Mouse (Mus musculus): ENCODE results near the gene Frmpd4.

The Frmpd4 gene

GRCm38 (mm10) chrX:168577131-168577530, at the start of gene Frmpd4:
TSS of gene Frmpd4 (minus strand) at chrX:168577231.
- no peak for DNase-seq (ENCODE audit: low spot score)

- no peak for DNase-seq (ENCODE audit: low spot score)
These were observed 18.2 kb upstream of the Frmpd4 start for GRCm38 (mm10) chrX:168595193-168595592.

GRCm38 (mm10) chrX:168584303-168584702, 7.3 kb upstream of the Frmpd4 start:
- DNase-seq (ENCODE audit: low spot score), result peak; percentile 3

- no peak for DNase-seq (ENCODE audit: low spot score)
These were observed 5.2 kb downstream of the Frmpd4 start for GRCm38 (mm10) chrX:168571808-168572207.

GRCm38 (mm10) chrX:168569231-168569630, 7.8 kb downstream of the Frmpd4 start:
- DNase-seq (ENCODE audit: low spot score), result no peak

GRCm38 (mm10) chrX:168505254-168505653, 71.8 kb downstream of the Frmpd4 start:
- no peak for DNase-seq (ENCODE audit: low spot score)

- DNase-seq (ENCODE audit: low spot score), result no peak
These were observed 121.8 kb downstream of the Frmpd4 start for GRCm38 (mm10) chrX:168455233-168455632.

GRCm38 (mm10) chrX:168431206-168431605, 145.8 kb downstream of the Frmpd4 start:
- DNase-seq (ENCODE audit: low spot score), result no peak

- no peak for DNase-seq (ENCODE audit: low spot score)
These were observed 147.2 kb downstream of the Frmpd4 start for GRCm38 (mm10) chrX:168429814-168430213.

- peak; percentile 63 for DNase-seq (ENCODE audit: low spot score)
These were observed 161.6 kb downstream of the Frmpd4 start for GRCm38 (mm10) chrX:168415403-168415802.

GRCm38 (mm10) chrX:168403512-168403911, 173.5 kb downstream of the Frmpd4 start:
- DNase-seq (ENCODE audit: low spot score), result no peak

- DNase-seq (ENCODE audit: low spot score), result no peak
These were observed 226.6 kb downstream of the Frmpd4 start for GRCm38 (mm10) chrX:168350431-168350830.

- no peak for DNase-seq (ENCODE audit: low spot score)
These were observed 227.5 kb downstream of the Frmpd4 start for GRCm38 (mm10) chrX:168349320-168350225.

- no peak for DNase-seq (ENCODE audit: low spot score)
These were observed 238.8 kb downstream of the Frmpd4 start for GRCm38 (mm10) chrX:168338212-168338611.

- DNase-seq (ENCODE audit: low spot score), result no peak
These were observed 251.9 kb downstream of the Frmpd4 start for GRCm38 (mm10) chrX:168325161-168325560.

GRCm38 (mm10) chrX:168312158-168312557, 264.9 kb downstream of the Frmpd4 start:
- no peak for DNase-seq (ENCODE audit: low spot score)

- DNase-seq (ENCODE audit: low spot score), result no peak
These were observed 266.9 kb downstream of the Frmpd4 start for GRCm38 (mm10) chrX:168310143-168310542.

- no peak for DNase-seq (ENCODE audit: low spot score)
These were observed 284.5 kb downstream of the Frmpd4 start for GRCm38 (mm10) chrX:168292506-168292905.

- DNase-seq (ENCODE audit: low spot score), result no peak
These were observed 370.0 kb downstream of the Frmpd4 start for GRCm38 (mm10) chrX:168207034-168207433.

- DNase-seq (ENCODE audit: low spot score), result no peak
These were observed 385.1 kb downstream of the Frmpd4 start for GRCm38 (mm10) chrX:168191944-168192343.

- no peak for DNase-seq (ENCODE audit: low spot score)
These were observed 387.5 kb downstream of the Frmpd4 start for GRCm38 (mm10) chrX:168189563-168189962.

GRCm38 (mm10) chrX:168163001-168163400, 414.0 kb downstream of the Frmpd4 start:
- DNase-seq (ENCODE audit: low spot score), result no peak

GRCm38 (mm10) chrX:168158866-168159265, 418.2 kb downstream of the Frmpd4 start:
- no peak for DNase-seq (ENCODE audit: low spot score)

GRCm38 (mm10) chrX:168141051-168141450, 436.0 kb downstream of the Frmpd4 start:
- DNase-seq (ENCODE audit: low spot score), result no peak
